Mouse (Mus musculus): Measurements from ENCODE around the gene Gjb1.
"Not testable (repeated sequence)": the region's sequence is repeated elsewhere in the genome, so short reads cannot be mapped to it uniquely, and the experiment has no call there.

Gene Gjb1

DNA sequence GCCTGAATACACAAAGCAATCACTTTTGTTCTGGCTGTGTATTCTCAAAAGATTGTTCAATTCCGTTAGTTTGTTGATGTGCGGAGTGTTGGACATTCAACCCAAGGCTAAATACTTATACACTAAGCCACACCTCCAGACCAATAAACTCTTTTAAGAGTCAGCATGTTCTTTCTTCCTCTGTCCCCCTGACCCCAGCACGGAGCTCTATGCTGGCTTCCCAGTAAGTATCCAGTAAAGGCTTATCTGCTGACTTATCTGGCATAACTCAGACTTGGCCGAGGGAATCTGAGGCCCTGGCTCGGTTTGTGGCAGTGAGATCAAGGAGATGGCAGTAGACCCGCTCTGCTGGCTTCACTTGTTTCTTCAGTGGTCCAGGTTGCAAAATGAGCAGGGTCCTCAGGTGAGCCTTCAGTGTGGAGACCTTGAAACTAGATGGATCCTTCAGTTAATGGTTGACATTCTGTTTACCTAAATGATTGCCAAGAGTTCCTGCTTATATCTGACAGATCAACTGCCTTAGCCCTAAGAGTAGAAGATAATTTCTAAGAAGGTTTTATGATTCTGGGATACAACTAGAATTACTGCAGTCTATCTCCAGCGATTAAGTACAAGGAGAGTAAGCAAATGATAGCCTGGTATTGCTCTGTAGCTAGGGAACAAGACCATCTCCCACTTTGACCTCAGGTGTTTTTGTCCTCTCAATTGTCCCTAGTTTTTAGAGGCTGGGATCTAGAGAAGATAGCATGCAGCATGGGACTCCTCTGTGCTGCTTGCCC, at the start of gene Gjb1:
Gjb1 (plus strand) TSS at position 189 of the 779 bp plus-strand sequence.
- DNase-seq (ENCODE audit: low spot score): no peak

DNA sequence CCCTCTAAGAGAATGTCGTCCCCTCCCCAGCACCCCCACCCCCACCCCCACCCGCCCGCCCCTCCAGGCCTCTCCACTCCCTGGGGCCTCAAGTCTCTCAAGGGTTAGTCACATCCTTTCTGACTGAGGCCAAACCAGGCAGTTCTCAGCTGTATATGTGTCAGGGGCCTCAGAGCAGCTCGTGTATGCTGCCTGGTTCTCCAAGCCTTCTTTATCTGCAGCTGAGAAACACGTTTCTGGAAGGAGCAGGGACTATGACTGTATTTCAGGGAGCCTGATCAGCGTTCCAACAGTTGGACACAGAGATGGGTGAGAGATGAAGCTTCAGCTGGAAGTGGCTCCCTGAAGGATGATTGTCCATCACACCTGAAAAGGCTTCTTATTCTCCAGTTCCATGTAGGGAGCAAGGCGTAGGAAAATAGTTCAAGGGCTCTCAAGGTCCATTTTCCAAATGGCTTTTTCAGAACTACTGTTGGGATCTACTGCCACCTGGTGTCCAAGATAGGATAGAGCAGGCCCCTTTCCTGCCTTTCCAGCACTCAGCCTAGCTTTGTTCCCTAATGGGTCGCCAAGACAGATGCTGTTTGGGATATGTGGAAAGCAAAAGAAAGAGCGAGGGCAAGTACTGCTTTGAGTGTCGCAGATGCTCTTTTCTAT, 46.7 kb upstream of the Gjb1 start:
- DNase-seq (ENCODE audit: low spot score): peak; percentile 51

DNA sequence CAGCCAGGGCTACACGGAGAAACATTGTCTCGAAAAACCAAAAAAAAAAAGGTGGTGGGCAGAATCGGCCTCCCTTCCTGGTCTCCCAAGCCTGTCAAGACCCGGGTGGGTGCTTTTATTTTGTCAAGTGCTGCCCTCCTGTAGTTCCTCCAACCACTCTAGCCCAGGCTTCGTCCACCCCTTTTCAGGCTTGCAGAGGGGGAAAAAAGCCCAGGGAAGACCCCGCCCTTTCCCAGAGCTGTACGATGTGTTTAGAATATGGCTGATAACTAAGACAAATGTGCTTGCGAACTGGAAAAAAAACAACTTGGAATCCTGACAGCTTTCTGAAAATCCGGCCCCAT, 44.2 kb upstream of the Gjb1 start:
- DNase-seq (ENCODE audit: low spot score): no peak

DNA sequence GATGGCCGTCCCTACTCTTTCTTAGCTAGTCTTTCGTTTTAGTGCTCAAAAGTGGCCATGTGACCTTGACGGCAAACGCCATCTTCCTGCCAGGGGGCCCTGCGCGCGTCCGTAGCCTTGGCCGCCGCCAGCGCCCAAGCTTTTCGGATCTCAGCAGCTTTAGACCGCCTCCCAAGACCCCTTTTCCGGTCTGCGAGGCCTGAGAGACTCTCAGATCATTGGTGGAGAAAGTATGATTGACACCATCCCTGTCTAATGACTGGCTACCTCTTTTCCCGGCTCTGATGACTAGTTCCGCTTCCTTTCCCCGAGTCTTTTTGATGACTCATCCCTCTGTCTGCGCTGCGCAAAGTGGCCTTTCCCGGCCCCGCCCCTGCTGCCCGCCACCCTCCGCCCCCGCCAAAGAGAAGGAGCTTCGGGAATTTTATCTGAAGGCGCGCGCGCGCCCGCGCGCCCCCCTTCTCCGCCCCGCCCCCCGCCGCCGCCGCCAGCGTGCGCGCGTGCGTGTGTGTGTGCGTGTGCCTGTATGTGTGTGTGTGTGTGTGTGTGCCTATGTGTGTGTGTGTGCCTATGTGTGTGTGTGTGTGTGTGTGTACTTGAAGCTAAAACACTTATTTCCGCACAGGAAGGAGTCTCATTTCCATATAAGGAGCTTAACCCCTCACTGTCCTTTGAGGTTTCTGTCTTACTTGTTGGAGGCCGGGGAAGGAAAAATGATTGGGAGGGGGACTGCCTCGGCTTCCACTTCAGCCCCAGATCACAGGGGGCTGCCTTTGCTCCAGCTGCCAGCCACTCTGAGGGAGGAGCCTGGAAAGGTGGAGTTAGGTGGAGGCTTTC, 43.6 kb upstream of the Gjb1 start:
- DNase-seq (ENCODE audit: low spot score): peak; percentile 89

DNA sequence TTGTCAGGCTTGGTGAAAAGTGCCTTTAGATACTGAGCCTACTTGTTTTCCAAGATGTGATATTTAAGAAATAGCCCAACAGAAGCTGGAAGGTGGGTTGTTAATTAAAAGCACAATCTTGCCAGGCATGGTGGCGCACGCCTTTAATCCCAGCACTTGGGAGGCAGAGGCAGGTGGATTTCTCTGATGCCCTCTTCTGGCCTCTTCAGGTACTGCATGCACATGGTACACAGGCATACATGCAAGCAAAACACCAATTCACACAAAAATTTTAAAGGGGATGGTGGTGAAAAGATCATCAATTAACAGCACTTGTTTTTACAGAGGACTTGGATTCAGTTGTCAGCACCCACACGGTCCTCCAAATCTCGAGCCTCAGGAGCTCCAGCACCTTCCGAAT, 41.6 kb upstream of the Gjb1 start:
- DNase-seq (ENCODE audit: low spot score): no peak

DNA sequence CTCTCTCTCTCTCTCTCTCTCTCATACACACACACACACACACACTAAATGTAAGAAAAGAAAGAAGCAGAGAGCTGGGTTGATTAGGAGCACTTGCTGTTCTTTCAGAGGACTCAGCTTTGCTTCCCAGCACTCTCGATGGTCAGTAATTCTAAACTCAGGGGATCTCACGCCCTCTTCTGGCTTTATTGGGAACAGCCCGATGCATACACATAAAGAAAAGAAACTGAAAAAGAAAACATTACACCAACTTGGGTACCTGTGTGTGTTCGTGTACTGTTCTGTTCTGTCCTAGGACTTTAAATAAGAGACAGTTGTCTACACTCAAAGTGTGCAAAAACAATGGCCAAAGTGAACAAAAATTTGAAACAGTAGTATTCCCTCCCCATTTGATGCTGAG, 37.5 kb upstream of the Gjb1 start:
- no peak for DNase-seq (ENCODE audit: low spot score)

DNA sequence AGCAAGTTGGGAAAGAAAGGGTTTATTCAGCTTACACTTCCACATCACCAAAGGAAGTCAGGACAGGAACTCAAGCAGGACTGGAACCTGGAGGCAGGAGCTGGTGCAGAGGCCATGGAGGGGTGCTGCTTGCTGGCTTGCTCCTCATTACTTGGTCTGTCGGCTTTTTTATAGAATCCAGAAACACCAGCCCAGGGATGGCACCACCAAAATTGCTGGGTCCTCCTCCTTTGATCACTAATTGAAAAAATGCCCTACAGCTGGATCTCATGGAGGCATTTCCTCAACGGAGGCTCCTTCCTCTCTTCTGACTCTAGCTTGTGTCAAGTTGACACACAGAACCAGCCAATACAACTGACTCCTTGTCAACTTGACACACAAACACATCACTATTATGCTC, 33.3 kb upstream of the Gjb1 start:
- DNase-seq (ENCODE audit: low spot score): not testable (repeated sequence)

DNA sequence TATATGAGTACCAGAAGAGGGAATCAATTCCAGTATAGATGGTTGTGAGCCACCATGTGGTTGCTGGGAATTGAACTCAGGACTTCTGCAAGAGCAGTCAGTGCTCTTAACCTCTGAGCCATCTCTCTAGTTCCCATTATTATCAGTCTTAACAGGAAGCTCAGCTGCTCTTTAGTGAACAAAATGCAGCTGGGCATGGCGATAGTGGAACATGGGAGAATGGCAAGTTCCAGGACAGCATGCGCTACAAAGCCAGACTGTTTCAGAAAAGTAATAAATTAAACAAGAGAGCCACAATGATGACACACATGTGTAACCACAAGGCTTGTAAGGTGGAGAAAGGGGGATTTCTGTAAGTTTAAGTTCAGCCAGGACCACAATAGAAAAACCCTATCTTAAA, 30.7 kb upstream of the Gjb1 start:
- DNase-seq (ENCODE audit: low spot score): no peak

DNA sequence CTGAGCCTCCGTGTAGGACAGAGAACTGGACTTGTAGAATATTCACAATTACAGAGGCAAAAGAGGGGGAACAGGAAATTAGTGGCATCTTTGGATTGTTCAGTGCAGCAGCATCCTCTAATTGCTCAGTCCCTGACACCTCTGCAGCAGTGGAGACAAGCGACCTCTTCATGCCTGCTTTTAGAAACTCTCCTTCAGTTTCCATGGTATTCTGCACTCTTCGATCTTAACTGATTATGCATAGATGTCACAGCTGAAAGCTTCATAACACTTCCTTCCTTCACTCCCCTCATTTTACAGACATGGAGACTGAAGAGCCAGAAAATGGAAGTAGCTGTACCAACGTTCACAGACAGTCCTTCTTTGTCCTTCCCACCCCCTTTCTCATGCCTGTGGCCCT, 29.7 kb upstream of the Gjb1 start:
- no peak for DNase-seq (ENCODE audit: low spot score)

DNA sequence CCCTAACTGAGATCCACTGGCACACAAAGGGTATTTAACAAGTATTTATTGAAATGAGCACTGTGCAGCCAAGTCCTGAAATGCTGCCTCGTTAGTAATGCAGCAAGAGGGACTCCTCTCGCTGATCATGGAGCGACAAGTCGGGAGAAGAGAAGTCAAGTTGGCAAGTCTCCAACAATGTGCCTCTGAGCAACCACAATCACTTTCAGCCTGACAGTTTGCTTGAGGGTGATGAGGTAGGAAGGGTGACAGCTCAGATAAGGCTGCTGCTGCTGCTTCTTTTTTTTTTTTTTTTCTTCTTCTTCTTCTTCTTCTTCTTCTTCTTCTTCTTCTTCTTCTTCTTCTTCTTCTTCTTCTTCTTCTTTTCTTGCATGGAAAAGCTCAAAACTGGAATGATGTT, 25.0 kb upstream of the Gjb1 start:
- DNase-seq (ENCODE audit: low spot score): no peak

DNA sequence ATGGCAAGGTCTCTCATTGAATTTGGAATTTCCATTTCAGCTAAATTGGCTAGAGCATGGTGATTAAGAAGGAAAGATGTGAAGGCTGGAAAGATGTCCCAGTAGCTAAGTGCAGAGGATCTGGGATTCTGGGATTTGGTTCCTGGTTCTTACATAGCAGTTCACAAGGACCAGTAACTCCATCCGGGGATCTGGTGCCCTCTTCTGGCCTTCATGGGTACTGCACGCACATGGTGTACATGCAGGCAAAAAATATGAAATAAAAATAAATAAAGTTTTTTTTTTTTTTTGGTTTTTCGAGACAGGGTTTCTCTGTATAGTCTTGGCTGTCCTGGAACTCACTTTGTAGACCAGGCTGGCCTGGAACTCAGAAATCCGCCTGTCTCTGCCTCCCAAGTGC, 17.3 kb upstream of the Gjb1 start:
- DNase-seq (ENCODE audit: low spot score): not testable (repeated sequence)

DNA sequence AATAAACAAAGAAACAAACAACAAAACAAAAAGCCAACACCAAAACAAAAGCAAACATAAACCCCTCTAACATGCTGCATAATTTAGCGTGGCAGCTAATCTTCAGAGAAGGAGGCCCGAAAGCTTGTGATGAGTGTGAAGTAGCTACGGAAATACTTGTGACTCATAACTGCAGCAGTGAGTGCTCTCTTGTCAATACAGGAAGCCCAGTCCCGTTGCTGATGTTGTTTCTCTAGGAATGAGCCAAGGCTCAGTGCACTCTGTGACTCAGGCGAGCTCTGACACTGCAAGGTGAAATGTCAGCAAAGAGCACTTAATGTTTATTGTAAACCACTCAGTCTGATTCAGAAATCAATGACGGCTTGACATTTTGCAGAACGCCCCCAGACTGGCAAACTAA, 7.2 kb upstream of the Gjb1 start:
- DNase-seq (ENCODE audit: low spot score): no peak

DNA sequence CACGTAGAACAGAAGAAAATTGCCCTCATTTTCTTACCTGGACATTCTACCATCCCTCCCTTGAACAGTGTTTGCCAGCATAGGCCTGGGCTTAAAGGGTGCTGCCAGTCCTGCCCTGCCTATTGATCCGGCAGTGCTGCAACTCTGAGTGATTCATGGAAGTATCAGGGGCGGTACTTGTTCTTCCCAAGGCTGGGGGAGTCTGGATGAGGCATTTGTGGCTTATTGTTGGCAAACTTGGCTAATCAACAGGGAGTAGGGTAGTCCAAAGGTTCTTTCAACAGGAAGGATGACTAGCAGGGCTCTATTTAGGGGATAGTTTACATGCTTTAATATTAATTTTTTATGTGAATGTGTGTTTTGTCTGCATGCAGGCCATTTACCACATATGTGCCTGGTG, 5.6 kb upstream of the Gjb1 start:
- DNase-seq (ENCODE audit: low spot score): no peak

DNA sequence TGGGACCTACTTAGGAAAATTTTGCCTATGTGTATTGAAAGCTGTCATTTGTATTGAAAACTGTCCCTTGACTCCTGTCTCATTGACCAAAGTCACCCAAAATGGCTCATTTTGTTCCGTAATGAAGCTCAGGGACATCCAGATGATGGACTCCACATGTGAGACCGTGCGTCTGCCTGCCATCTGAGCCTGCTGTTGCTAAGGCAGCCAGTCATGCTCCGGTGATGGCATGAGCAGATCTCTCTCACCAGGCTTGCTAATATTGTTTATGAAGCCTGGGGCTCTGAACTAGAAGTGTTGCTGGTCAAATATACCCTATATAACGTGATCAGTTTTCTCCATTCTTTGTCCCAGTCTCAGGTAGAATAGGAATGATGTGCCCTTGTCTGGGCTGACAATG, 3.2 kb upstream of the Gjb1 start:
- no peak for DNase-seq (ENCODE audit: low spot score)

DNA sequence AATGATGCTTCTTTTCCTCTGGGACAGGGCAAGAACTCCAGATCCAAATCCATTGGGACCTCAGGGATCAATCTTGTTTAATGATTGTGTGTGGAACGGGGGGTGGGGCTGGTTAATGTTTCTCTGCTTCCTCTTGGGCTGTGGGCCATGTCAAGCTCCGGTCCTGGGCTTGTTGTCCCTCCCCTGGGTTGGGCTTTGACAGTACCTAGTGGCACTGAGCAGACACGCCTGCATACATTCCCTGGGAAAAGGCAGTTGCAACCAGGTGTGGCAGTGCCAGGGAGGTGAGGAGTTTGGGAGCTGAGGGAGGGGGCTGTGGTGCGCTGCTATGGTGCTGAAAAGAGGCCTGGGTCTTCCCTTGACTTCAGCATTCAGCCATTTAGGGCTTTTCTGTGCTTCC, 898 bp downstream of the Gjb1 start:
- DNase-seq (ENCODE audit: low spot score): no peak

DNA sequence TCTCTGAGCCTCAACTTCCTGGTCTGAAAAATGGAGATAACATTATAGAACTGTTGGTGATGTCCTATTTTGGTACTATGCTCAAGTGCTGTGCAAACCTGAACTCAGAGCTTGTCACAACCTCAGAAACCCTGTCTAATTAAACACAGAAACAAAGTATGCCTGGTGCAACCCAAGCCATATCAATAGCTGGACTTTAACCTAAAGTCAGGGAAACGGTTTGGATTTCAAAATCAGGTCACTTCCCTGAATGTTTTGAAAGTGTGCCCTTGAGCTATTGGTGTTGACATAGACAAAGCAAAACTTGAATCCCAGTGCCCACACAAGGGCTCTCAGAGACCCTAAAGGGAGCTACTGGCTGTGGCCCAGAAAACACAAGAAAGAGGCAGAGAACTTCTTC, 3.6 kb downstream of the Gjb1 start:
- DNase-seq (ENCODE audit: low spot score): no peak

DNA sequence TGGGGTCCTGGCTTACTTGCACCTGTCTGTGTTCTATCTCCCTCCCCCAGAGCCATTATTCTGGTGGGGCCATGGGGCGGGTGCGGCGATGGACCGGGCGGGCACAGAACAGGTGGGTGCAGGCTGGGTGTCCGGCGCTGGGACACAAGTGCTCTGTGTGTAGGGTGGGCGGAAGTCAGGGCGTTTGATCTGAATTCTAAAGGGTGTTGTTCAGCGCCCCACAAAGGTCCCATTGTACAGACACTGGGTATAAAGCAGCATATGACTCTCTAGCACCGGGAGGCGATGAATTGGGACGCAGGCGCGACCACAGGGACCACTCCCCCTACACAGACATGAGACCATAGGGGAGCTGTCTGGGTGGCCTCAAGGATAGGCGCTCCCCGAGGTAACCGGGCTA, 7.3 kb downstream of the Gjb1 start:
- DNase-seq (ENCODE audit: low spot score): peak; percentile 33

DNA sequence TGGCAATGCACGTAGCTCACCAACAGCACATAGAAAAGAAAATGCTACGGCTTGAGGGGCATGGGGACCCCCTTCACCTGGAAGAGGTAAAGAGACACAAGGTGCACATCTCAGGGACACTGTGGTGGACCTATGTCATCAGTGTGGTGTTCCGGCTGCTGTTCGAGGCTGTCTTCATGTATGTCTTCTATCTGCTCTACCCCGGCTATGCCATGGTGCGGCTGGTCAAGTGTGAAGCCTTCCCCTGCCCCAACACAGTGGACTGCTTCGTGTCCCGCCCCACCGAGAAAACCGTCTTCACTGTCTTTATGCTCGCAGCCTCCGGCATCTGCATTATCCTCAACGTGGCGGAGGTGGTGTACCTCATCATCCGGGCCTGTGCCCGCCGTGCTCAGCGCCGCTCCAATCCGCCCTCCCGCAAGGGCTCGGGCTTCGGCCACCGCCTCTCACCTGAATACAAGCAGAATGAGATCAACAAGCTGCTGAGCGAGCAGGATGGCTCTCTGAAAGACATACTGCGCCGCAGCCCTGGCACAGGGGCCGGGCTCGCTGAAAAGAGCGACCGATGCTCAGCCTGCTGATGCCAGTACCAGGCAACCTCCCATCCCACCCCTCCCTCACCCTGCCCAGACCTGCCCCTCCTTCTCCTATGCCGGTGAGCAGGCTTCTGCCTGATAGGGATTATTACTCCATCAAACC, 8.4 kb downstream of the Gjb1 start:
- DNase-seq (ENCODE audit: low spot score): no peak

DNA sequence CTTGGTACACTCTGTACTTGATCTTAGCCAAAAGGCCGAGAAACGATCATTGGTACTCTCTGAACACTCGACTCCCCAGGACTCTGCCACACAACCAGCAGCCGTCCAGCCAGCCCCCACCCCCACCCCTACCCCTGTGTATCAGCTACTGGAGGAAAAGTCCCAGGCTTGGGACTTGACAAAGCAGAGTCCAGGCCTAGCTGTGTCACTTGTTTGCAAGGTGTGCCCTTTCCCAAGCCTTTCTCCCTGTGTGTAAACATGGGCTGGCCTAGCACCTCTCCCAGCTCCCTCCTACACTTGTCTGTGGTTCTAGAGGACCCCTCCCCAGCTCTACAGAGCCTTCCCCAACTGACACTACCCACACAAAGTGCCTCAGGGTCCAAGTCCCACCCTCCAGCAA, 10.0 kb downstream of the Gjb1 start:
- no peak for DNase-seq (ENCODE audit: low spot score)

DNA sequence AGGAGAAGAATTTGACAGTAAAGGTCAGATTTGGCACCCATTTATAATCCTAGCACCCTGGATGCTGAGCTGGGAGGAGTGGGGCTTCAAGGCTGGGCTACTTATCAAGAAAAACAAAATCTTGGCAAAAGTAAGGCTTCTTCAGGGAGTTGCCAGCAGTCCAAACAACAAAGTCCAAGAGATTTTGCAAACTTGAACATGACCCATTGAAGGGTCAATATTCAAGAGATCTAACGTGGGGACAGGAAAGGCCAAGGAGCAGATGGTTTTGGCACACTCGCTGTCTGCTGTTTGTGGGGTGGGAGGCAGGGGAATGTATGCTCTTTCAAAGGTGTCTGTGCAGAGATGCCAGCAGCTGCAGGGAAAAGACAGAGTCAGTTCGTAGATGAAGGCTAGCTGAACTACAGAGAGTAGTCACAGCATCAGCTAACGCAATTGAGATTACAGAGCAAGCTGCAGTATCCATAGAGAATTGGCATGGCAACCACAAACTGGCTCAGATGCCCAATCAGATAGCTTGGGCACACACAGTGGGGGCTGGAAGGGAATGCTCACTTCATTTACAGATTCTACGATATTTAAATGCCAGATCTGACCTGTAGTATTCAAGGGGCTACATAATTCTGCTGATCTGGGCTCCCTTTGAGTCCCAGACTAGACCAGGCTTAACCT, 12.8 kb downstream of the Gjb1 start:
- no peak for DNase-seq (ENCODE audit: low spot score)

DNA sequence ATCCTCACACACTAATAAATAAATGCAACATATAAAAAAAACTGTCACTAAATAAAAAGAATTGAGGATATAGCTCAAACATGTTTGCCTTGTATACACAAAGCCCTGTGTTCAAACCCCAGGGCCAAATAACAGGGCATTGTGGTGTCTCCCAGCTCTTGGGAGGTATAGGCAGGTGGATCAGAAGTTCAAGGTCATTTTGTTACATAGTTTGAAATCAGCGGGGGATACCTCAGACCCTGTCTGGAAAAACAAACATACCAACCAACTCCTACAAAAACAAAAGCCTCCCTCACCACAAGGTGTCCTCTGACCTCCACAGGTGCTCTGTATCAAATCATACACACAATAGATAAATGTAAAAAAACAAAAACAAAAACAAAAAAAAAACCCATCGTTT, 18.2 kb downstream of the Gjb1 start:
- DNase-seq (ENCODE audit: low spot score): no peak

DNA sequence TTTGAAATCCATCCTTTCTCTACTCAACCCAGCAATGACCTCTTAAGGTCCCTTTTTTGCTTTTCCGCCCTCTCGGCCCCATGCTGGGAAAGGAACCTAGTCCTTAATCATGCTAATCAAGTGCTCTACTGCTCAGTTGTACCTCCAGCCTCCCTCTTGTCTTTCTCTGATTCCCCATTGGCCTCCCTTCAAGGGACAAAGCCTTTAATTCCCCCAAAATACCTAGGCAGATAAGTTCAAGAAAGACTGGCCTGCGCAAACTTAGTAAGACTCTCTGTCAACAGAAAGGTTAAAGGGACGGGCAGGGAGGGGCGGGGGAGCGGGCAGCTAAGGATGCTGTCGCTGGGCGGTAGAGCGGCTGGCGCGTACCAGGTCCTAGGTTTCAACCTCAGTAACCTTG, 20.3 kb downstream of the Gjb1 start:
- no peak for DNase-seq (ENCODE audit: low spot score)
